Mouse (Mus musculus) heart, embryonic 14.5 days (tissue): ENCODE data around the gene Itgb6. TPM values are rescaled to one million over a fixed set of nuclear protein-coding genes. Genes with fewer than 3 reads are reported as not detected.

Experiments used
- ATAC-seq: fragments of 200-750 bp; cut with Nextera tagmentation; 2 replicates; pipeline ENCODE4 v1.8.0; 2017; ENCODE audit warnings: low read depth, moderate TSS enrichment; ENCODE audit not compliant: insufficient number of reproducible peaks, insufficient read depth, low FRiP score
- H3K27ac ChIP-seq, 2 experiments: fragments of 200-500 bp in 1 of 2; fragments of 300-500 bp in 1 of 2; sonication (generic) in 1 of 2; replicated peaks in 1 of 2; 2 replicates each; pipeline ENCODE4 v1.5.1; 2012 to 2014; ENCODE audit warnings: low read depth in 2 of 2, low read length in 2 of 2, control low read depth in 1 of 2, mild to moderate bottlenecking in 1 of 2, mixed read lengths in 1 of 2; ENCODE audit not compliant: control insufficient read depth in 1 of 2, insufficient read depth in 1 of 2
- H3K27me3 ChIP-seq: fragments of 300-500 bp; sonication (generic); 2 replicates; pipeline ENCODE4 v1.6.1; 2014; ENCODE audit warnings: mild to moderate bottlenecking, low read length, control low read depth; ENCODE audit not compliant: control insufficient read depth, insufficient read depth
- H3K36me3 ChIP-seq: fragments of 300-500 bp; sonication (generic); 2 replicates; pipeline ENCODE4 v1.6.1; 2014; ENCODE audit warnings: mild to moderate bottlenecking, control low read depth, low read length, mixed read lengths; ENCODE audit not compliant: control insufficient read depth, insufficient read depth
- H3K4me1 ChIP-seq, 2 experiments: fragments of 200-500 bp in 1 of 2; fragments of 300-500 bp in 1 of 2; sonication (generic) in 1 of 2; 2 replicates each; pipeline ENCODE4 v1.6.1; 2012 to 2014; ENCODE audit warnings: low read length in 2 of 2, control low read depth in 1 of 2, mixed read lengths in 1 of 2; ENCODE audit not compliant: control insufficient read depth in 2 of 2, insufficient read depth in 2 of 2
- H3K4me2 ChIP-seq: fragments of 300-500 bp; sonication (generic); 2 replicates; pipeline ENCODE4 v1.6.1; 2014; ENCODE audit warnings: mild to moderate bottlenecking, low read length
- H3K4me3 ChIP-seq, 2 experiments: fragments of 200-500 bp in 1 of 2; fragments of 300-500 bp in 1 of 2; sonication (generic) in 1 of 2; 2 replicates each; pipeline ENCODE4 v1.5.1; 2012 to 2014; ENCODE audit warnings: low read length in 2 of 2, mild to moderate bottlenecking in 2 of 2, control low read depth in 1 of 2, low read depth in 1 of 2, moderate library complexity in 1 of 2; ENCODE audit not compliant: control insufficient read depth in 1 of 2, insufficient read depth in 1 of 2
- H3K9ac ChIP-seq: fragments of 300-500 bp; sonication (generic); 2 replicates; pipeline ENCODE4 v1.6.1; 2014; ENCODE audit warnings: mild to moderate bottlenecking, low read length
- H3K9me3 ChIP-seq: fragments of 300-500 bp; sonication (generic); 2 replicates; pipeline ENCODE4 v1.6.1; 2016; ENCODE audit warnings: low read length, control low read depth; ENCODE audit not compliant: control insufficient read depth
- WGBS: fragments of 180-500 bp; shearing (Covaris S2); extraction: QIAGEN DNeasy Blood & Tissue Kit; methylation state at CpG from one replicate; pipeline ENCODE4 v1.1.7; 2014; 5-methylcytosine and 5-hydroxymethylcytosine counted together
- polyA plus RNA-seq: library from polyadenylated mRNA; unstranded; fragments of >200 nt; fragmentation: Nextera tagmentation; extraction: Ambion mirVana; gene quantifications from 2 replicates; pipeline ENCODE4 v1.2.1, GENCODE M21; 2014

The Itgb6 gene
- polyA plus RNA-seq, 1 experiment from 2014 or later, result 0.41 TPM

DNA sequence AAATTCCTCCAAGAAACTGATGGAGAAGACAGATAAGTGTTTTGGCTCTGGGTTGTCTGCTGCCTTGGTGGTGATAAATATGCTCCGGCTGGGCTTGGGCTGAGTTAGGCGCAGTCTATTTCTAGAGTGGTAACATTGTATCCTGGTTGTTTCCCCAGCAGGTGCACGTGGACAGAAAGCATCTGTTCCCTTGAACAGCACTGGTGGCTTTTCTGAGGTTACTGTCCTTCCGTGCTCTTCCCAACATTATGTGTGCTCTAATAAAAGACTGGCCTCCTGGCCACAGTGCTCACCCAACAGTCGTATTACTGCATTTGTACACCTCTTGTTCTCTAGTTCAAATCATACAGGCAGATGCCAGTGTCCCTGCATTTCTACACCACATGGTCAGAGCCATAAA is 9.6 kb downstream of the Itgb6 start:
- WGBS, result 65% methylated on average over 5 of the region's 5 CpGs
- ATAC-seq, result no peak
- H3K4me2 ChIP-seq, result no peak overlapping the region
- H3K9me3 ChIP-seq, result no peaks in the 10 kb centered on the region
- H3K9ac ChIP-seq, result no peak overlapping the region
- H3K27me3 ChIP-seq, result no peaks in the 10 kb centered on the region
- no peak overlapping the region for H3K27ac ChIP-seq
- H3K4me3 ChIP-seq, result no peak overlapping the region
- no peaks in the 10 kb centered on the region for H3K36me3 ChIP-seq
- peaks cover 14 to 20% of the 10 kb centered on the region in 2 experiments for H3K4me1 ChIP-seq

DNA sequence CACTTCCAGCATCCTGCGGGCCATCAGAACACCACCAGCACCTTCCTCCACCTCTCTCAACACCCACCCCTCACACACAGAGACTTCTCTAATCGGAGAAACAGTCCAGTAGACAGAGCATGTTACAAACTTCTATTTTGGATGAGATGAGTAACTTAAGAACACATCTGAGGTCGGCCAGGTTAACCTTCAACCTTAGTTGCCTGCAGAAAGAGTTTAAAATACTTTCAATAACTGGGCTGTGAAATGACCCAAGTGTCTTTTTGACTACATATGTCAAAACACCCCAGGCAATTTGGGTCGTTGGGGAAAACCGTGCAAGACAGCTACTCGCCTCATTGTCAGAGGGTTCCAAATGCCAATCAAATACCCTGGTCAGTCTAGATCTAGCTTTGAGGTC is 10.0 kb downstream of the Itgb6 start:
- Histone ChIP-seq H3K27me3 (no peaks in the 10 kb centered on the region), H3K36me3 (no peaks in the 10 kb centered on the region), H3K4me1 (peaks cover 13 to 20% of the 10 kb centered on the region in 2 experiments), H3K27ac (no peak overlapping the region), H3K4me3 (no peak overlapping the region), H3K9me3 (no peaks in the 10 kb centered on the region), H3K4me2 (no peak overlapping the region), H3K9ac (no peak overlapping the region)
- WGBS, result 78% methylated on average over 6 of the region's 6 CpGs
- ATAC-seq, result no peak

DNA sequence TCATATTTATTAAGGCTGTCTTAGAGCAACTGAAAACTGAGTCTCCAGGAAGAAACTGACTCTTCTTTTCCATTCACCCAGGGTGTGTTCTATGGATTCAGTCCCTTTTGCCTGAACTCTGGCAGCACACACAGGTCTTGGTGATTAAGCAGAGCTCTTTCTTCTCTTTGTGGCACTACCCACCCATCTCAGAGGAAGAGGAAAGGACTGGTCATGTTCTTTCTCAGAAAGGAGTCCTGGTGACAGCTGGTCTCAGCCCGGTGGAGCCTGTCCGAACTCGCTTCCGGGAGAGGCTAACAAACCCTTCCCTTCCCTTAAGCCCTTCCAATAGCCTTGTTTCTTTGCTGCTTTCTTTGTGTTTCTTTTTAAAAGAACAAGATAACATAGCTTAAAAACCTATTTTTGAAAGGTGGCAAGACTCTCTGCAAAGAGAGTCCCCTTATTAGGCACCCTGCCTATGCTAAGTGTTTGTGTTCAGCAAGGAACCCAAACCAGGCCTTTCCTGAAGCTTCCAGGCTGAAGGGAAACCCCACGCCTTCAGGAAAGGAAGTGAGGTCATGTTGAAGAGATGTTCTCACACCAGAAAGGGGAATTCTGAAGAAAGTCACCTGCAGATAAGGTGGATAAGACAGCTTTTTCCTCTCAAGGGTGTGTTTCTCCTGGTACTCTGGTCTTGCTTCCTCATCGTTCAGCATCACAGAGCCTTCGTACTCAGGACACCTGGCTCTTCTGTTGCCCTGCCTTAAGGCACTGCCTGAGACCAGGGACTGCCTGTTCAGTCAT is 11.2 kb downstream of the Itgb6 start:
- H3K4me2 ChIP-seq, result no peak overlapping the region
- peak; percentile 31; the same call in 1 of the 2 replicates for ATAC-seq
- no peaks in the 10 kb centered on the region for H3K27me3 ChIP-seq
- no peak overlapping the region for H3K4me3 ChIP-seq
- WGBS, result 56% methylated on average over 7 of the region's 7 CpGs
- H3K4me1 ChIP-seq, result peaks cover 12 to 20% of the 10 kb centered on the region in 2 experiments
- H3K9me3 ChIP-seq, result no peaks in the 10 kb centered on the region
- H3K36me3 ChIP-seq, result no peaks in the 10 kb centered on the region
- peak overlapping the region; percentile 11 to 23; a peak in 2 of 4 replicates for H3K27ac ChIP-seq
- H3K9ac ChIP-seq, result no peak overlapping the region

DNA sequence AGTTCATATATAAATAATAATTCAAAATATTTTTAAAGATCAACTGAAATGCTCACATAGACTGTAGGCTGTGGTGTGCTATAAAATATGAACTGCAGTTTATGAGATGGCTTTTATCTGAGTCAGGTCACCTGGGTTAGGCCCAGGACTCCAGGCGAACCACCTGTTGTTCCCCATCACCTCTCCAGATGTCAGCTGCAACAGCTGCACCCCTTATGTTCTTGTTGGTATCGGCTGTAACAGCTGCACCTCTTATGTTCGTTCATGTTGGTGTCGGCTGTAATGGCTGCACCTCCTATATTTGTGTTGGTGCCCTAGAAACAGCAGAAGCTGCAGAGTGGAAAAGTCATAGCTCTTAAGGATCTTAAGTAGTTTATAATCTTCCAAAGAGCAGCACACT is 12.1 kb downstream of the Itgb6 start:
- Histone ChIP-seq H3K27ac (no peak overlapping the region), H3K4me3 (no peak overlapping the region), H3K27me3 (no peaks in the 10 kb centered on the region), H3K9me3 (no peaks in the 10 kb centered on the region), H3K4me1 (peaks cover 10 to 18% of the 10 kb centered on the region in 2 experiments), H3K4me2 (no peak overlapping the region), H3K9ac (no peak overlapping the region), H3K36me3 (no peaks in the 10 kb centered on the region)
- ATAC-seq, result no peak
- 89% methylated on average over 4 of the region's 4 CpGs for WGBS

DNA sequence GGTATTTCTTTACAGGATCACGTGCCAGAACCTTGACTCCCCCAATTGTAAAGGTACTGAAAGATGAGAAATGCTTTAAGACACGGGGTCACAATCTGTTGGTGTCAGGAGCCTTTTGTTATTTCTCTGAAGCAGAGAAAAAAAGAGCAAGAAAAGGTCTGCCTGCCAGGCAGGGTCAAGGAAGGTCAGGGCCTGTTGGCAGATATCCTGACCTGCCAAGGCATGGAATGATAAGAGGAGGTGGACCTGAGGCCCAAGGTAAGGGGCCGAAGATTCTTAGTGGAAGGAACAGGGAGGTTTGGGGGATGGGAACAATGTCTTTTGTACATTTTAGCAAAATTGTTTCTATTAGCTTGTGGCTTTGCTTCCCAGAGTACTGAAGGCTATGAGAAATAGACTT is 13.8 kb downstream of the Itgb6 start:
- no peaks in the 10 kb centered on the region for H3K27me3 ChIP-seq
- no peak overlapping the region for H3K9ac ChIP-seq
- peaks cover 13 to 19% of the 10 kb centered on the region in 2 experiments for H3K4me1 ChIP-seq
- no peak overlapping the region for H3K4me3 ChIP-seq
- H3K27ac ChIP-seq, result no peak overlapping the region
- H3K4me2 ChIP-seq, result no peak overlapping the region
- no peaks in the 10 kb centered on the region for H3K9me3 ChIP-seq
- no peaks in the 10 kb centered on the region for H3K36me3 ChIP-seq
- no peak for ATAC-seq
- 41% methylated on average over 3 of the region's 3 CpGs for WGBS

DNA sequence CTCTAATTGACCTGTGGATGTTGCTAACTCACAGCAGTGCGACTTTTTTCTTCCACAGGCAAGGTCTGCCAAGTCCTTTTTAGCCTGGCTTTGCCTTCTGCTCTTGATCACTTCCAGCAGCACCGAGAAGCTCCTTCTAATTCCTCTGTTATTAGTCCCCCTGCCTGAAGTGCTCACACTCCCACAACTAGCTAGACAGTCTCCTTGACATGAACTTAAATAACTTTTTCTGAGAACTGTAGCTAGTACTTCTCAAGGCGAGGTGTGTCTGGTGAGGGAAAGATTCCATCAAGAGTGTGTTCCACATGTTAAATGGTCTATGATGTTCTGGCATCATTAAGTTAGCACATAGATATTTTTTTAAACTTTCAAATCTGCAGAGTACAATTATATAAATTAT is 15.6 kb downstream of the Itgb6 start:
- Histone ChIP-seq H3K4me3 (no peak overlapping the region), H3K9me3 (no peaks in the 10 kb centered on the region), H3K36me3 (no peaks in the 10 kb centered on the region), H3K4me2 (no peak overlapping the region), H3K4me1 (peaks cover 19 to 30% of the 10 kb centered on the region in 2 experiments), H3K27me3 (no peaks in the 10 kb centered on the region), H3K27ac (no peak overlapping the region), H3K9ac (no peak overlapping the region)
- no peak for ATAC-seq
- WGBS, result 65% methylated on average over 3 of the region's 3 CpGs

DNA sequence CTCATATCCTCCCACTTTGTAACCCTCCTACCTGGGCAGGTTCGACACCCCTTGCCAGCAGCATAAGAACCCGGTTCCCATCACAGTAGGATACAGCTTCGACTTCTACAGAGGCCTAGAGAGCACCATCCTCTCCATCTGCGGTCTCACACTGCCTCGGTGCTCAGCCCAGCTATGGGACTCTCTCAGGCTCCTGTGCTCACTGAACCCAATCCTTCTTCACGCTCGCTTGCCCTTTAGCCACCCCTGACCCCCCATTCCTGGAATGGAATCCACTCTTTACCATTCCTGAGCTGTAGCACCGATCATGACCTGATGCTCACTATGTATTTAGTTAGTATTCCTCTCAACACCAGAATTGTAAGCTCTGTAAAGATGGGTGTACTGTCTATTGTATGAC is 17.0 kb downstream of the Itgb6 start:
- WGBS, result 91% methylated on average over 8 of the region's 8 CpGs
- Histone ChIP-seq H3K27ac (no peak overlapping the region), H3K9ac (no peak overlapping the region)

DNA sequence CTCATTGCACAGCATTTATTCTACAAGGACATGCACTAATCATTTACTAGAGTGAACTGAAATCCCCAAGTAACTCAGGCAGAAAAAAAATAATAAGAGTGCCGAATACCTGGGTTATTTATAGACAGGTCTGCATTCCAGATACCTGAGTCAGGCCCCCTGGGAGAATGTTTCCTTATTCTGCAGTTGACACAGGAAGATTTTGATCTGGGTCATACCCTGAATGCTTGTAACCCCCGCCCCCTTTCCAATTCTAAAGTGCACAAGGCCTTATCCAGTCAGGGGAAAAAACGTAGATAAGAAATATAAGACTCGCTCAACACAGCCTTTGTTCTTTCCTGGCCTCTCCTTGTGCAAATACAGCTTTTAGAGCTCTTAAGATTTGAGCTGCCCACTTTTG is 19.1 kb downstream of the Itgb6 start:
- peak; percentile 69; the same call in 1 of the 2 replicates for ATAC-seq
- 6% methylated on average over 4 of the region's 4 CpGs for WGBS
- Histone ChIP-seq H3K36me3 (no peaks in the 10 kb centered on the region), H3K4me1 (peaks cover 21 to 30% of the 10 kb centered on the region in 2 experiments), H3K4me2 (peak overlapping the region; percentile 14), H3K27me3 (no peaks in the 10 kb centered on the region), H3K4me3 (no peak overlapping the region), H3K9ac (no peak overlapping the region), H3K9me3 (no peaks in the 10 kb centered on the region), H3K27ac (peak overlapping the region; percentile 79 to 81)

More for the DNA sequence above, 17.0 kb downstream of the Itgb6 start:
- Histone ChIP-seq H3K4me3 (no peak overlapping the region), H3K4me2 (no peak overlapping the region), H3K27me3 (no peaks in the 10 kb centered on the region), H3K36me3 (no peaks in the 10 kb centered on the region), H3K4me1 (peaks cover 12 to 20% of the 10 kb centered on the region in 2 experiments), H3K9me3 (no peaks in the 10 kb centered on the region)
- ATAC-seq, result no peak
